Mouse (Mus musculus) midbrain, postnatal 0 days (tissue): ENCODE measurements at regions not wholly inside any gene's neighbourhood (a gene's known extent, or its start where the extent isn't known, plus 50 kb on each side); places are given as distances from the start of the nearest gene placed in this dataset.

Experiments used
- ATAC-seq: fragments of 200-750 bp; cut with Nextera tagmentation; 2 replicates; pipeline ENCODE4 v1.8.0; 2017; ENCODE audit warnings: moderate number of reproducible peaks, mild to moderate bottlenecking, moderate TSS enrichment, moderate library complexity; ENCODE audit not compliant: low FRiP score
- DNase-seq: peaks from one replicate; pipeline ENCODE4 v3.0.0-alpha.2; 2015; ENCODE audit warnings: low spot score
- H3K27ac ChIP-seq: fragments of 300-500 bp; sonication (generic); 2 replicates; pipeline ENCODE4 v1.5.1; 2014; ENCODE audit warnings: low read depth, mild to moderate bottlenecking, low read length, mixed read lengths
- H3K27me3 ChIP-seq: fragments of 300-500 bp; sonication (generic); 2 replicates; pipeline ENCODE4 v1.6.1; 2014; ENCODE audit warnings: low read length, control low read depth, mixed read lengths; ENCODE audit not compliant: insufficient read depth
- H3K36me3 ChIP-seq: fragments of 300-500 bp; sonication (generic); 2 replicates; pipeline ENCODE4 v1.6.1; 2014; ENCODE audit warnings: low read length, control low read depth, mixed read lengths; ENCODE audit not compliant: insufficient read depth
- H3K4me1 ChIP-seq: fragments of 300-500 bp; sonication (generic); 2 replicates; pipeline ENCODE4 v1.6.1; 2014; ENCODE audit warnings: mild to moderate bottlenecking, control low read depth, antibody characterized with exemption, low read length, mixed read lengths; ENCODE audit not compliant: insufficient read depth
- H3K4me2 ChIP-seq: fragments of 300-500 bp; sonication (generic); 2 replicates; pipeline ENCODE4 v1.6.1; 2014; ENCODE audit warnings: low read depth, mild to moderate bottlenecking, low read length, mixed read lengths; ENCODE audit not compliant: poor library complexity, severe bottlenecking
- H3K4me3 ChIP-seq: fragments of 300-500 bp; sonication (generic); 2 replicates; pipeline ENCODE4 v1.5.1; 2014; ENCODE audit warnings: low read depth, mild to moderate bottlenecking, low read length, moderate library complexity
- H3K9ac ChIP-seq: fragments of 300-500 bp; sonication (generic); replicated peaks from 2 replicates; pipeline ENCODE4 v1.6.1; 2014; ENCODE audit warnings: mild to moderate bottlenecking, low read length, moderate library complexity, mixed read lengths; ENCODE audit not compliant: poor library complexity, severe bottlenecking
- H3K9me3 ChIP-seq: fragments of 300-500 bp; sonication (generic); 2 replicates; pipeline ENCODE4 v1.6.1; 2016; ENCODE audit warnings: low read length, control low read depth
- CTCF ChIP-seq: IDR thresholded peaks from 2 replicates; pipeline ENCODE4 v1.5.1; 2016; ENCODE audit warnings: antibody characterized with exemption, mild to moderate bottlenecking
- WGBS: fragments of 180-500 bp; shearing (Covaris S2); extraction: QIAGEN DNeasy Blood & Tissue Kit; methylation state at CpG from one replicate; pipeline ENCODE4 v1.1.7; 2014; 5-methylcytosine and 5-hydroxymethylcytosine counted together

DNA sequence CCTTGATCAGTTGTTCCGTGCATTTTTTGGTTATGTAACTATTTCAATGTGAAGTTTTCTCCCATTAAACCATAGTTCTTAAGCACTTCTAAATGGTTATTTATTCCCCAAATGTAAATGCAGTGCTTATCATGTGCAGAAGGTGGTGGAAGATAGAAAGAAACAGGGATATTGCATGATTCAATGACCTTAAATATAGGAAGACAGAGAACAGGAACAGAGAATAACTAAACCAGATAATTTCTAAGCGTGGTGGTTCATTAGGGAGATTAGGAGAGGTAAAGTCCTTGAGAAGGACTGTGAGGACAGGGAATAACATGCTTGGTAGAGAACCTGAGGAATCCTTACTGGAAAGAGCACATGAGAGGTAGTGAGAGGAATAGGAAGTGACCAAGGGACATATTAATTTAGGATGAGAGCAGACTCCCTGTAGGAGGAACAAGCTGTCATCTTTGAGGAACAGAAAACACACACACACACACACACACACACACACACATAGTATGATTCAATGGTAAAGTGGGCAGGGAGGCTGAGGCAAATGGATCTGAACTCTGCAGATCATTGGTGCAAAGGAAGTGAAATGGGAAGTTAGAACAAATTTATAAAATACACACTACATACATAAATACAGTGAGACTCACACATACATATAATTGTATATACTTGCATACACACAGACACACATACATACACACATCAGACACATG lies 143.4 kb upstream of the Chl1 start:
- Histone ChIP-seq H3K9me3 (no peaks in the 10 kb centered on the region), H3K9ac (no peak overlapping the region), H3K36me3 (no peaks in the 10 kb centered on the region), H3K4me3 (no peak overlapping the region), H3K4me1 (no peaks in the 10 kb centered on the region), H3K4me2 (no peak overlapping the region), H3K27me3 (no peaks in the 10 kb centered on the region), H3K27ac (no peak overlapping the region)
- ATAC-seq (no peak), DNase-seq (no peak)
- TF ChIP-seq CTCF, result 0 out of 2 replicates have a peak, but pooled peaks have one; percentile 2
- WGBS, result 77% methylated on average over 2 of the region's 2 CpGs

DNA sequence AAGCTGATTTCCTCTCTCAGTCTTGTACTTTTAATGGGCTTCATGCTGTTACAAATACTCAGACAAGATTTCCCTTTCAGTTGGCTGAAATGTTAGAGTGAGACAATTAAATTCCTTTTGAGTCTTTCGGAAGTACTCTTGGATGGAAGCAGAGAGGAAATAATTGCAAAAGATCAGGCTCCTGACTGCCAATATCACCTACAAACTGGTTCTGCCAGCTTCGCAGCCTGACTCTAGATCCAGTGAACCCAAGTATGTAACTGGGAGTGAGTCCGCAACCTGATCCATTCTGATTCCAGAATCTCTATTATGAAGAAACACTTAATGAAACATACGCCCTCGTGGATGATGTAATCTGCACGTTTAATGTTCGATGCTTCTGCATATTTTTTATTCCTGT lies 135.4 kb upstream of the Chl1 start:
- no peak overlapping the region for H3K4me3 ChIP-seq
- TF ChIP-seq CTCF, result no peak
- no peak for ATAC-seq
- no peak overlapping the region for H3K4me2 ChIP-seq
- H3K9me3 ChIP-seq, result no peaks in the 10 kb centered on the region
- no peaks in the 10 kb centered on the region for H3K4me1 ChIP-seq
- H3K9ac ChIP-seq, result no peak overlapping the region
- H3K27ac ChIP-seq, result no peak overlapping the region
- WGBS, result 80% methylated on average over 7 of the region's 7 CpGs
- no peaks in the 10 kb centered on the region for H3K27me3 ChIP-seq
- DNase-seq, result no peak
- no peaks in the 10 kb centered on the region for H3K36me3 ChIP-seq

DNA sequence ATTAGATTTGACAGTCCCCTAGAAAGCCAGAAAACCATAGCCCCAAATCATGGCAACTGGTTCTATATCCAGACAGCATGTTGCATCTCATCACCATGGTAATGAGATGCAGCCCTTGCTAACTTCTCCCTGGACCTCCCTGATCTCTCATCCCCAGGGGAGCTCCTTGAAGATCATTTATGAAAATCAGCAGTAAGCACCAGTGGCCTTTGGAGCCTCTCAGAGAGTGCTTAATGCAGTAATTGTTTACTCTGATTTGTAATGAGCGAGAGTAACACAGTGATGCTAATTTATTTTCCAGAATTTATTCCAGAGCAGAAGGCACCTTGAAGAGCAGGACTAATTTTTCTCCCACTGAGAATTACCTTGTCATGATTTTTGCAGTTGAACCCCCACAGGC lies 133.1 kb upstream of the Chl1 start:
- no peak overlapping the region for H3K4me2 ChIP-seq
- 57% methylated on average over 1 of the region's 1 CpGs for WGBS
- no peak for ATAC-seq
- DNase-seq, result no peak
- TF ChIP-seq CTCF, result no peak
- no peaks in the 10 kb centered on the region; the same call in 1 of the 2 replicates for H3K4me1 ChIP-seq
- H3K9ac ChIP-seq, result no peak overlapping the region
- no peaks in the 10 kb centered on the region for H3K27me3 ChIP-seq
- no peaks in the 10 kb centered on the region for H3K36me3 ChIP-seq
- H3K4me3 ChIP-seq, result no peak overlapping the region
- H3K27ac ChIP-seq, result no peak overlapping the region
- no peaks in the 10 kb centered on the region for H3K9me3 ChIP-seq

DNA sequence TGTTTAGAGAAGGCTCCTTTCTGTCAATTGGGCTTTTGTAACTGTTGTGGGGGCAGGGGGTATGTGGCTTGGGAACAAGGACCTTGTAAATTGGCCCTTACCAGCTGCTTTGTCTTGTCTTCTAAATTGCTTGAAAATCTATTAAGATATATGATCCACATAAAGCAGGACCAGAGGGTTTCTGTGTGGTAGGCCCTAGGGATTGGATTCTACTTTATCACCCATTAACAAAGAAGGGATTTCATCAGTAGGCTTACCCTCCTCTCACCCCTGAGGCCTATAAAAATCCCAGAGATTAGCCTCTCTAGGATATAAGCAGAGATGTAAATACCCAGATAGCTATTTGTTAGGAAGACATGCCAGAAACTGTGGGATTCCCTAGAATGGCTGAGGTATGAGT lies 132.3 kb upstream of the Chl1 start:
- Histone ChIP-seq H3K36me3 (no peaks in the 10 kb centered on the region), H3K4me1 (no peaks in the 10 kb centered on the region; the same call in 1 of the 2 replicates), H3K27ac (no peak overlapping the region), H3K27me3 (no peaks in the 10 kb centered on the region), H3K4me2 (no peak overlapping the region), H3K9me3 (no peaks in the 10 kb centered on the region), H3K4me3 (no peak overlapping the region), H3K9ac (no peak overlapping the region)
- ATAC-seq (no peak), DNase-seq (no peak)
- no peak for TF ChIP-seq CTCF

DNA sequence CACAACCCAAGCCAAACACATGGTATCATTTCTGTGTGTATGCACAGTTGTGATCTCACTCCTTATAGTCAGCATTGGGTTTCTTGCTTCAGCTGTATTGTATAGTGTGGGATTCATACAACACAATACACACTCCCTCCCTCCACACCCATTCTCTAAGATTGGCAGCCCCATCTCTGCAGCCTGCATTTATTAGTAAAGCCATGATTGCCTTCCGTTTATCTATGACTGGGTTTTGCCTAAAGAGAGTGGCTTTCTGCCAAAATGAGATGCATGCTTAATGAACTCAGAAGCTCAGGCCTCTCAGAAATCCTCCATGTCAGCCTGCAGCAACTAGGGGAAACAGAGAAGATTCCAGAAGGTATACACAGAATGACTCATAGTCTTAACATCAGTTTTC lies 129.4 kb upstream of the Chl1 start:
- Histone ChIP-seq H3K4me2 (no peak overlapping the region), H3K9ac (no peak overlapping the region), H3K36me3 (no peaks in the 10 kb centered on the region), H3K27ac (0 out of 2 replicates have a peak overlapping the region, but pooled peaks have one; percentile 34), H3K27me3 (no peaks in the 10 kb centered on the region), H3K9me3 (no peaks in the 10 kb centered on the region), H3K4me3 (no peak overlapping the region), H3K4me1 (no peaks in the 10 kb centered on the region; the same call in 1 of the 2 replicates)
- WGBS, result 14% methylated on average over 1 of the region's 1 CpGs
- TF ChIP-seq CTCF, result no peak
- ATAC-seq (0 out of 2 replicates have a peak, but pooled peaks have one; percentile 20), DNase-seq (peak; percentile 57)

DNA sequence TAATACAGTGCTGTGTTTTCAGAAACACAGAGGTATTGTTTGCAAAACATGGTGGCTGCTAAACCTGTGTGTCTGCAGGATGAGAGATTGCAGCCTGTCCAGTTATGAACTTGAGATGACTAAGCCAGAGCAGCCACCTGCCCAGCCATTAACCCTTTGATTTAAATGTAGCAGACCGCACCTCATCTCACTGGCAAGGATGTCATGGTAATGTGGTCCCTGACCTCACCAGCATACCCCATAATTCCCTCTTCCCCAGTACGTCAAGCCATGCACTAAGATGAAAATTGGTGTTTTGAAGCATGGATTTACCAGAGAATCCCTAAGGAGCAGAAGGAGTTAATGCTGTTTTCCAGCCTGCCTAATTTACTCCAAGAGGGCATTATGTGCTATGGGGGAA lies 128.5 kb upstream of the Chl1 start:
- Histone ChIP-seq H3K27ac (peak overlapping the region; percentile 2; the same call in 1 of the 2 replicates), H3K27me3 (no peaks in the 10 kb centered on the region), H3K4me1 (no peaks in the 10 kb centered on the region; the same call in 1 of the 2 replicates), H3K36me3 (no peaks in the 10 kb centered on the region), H3K9ac (no peak overlapping the region), H3K4me2 (no peak overlapping the region), H3K9me3 (no peaks in the 10 kb centered on the region), H3K4me3 (no peak overlapping the region)
- DNase-seq, result no peak
- ATAC-seq, result no peak
- WGBS, result 54% methylated on average over 2 of the region's 2 CpGs
- no peak for TF ChIP-seq CTCF
